Mouse (Mus musculus): Measurements from ENCODE around the gene Car9. TPM values are rescaled to one million over a fixed set of nuclear protein-coding genes. Genes with fewer than 3 reads are reported as not detected.

The Car9 gene
- polyA plus RNA-seq, 1 experiment from 2014 or later: 2.1 TPM

DNA sequence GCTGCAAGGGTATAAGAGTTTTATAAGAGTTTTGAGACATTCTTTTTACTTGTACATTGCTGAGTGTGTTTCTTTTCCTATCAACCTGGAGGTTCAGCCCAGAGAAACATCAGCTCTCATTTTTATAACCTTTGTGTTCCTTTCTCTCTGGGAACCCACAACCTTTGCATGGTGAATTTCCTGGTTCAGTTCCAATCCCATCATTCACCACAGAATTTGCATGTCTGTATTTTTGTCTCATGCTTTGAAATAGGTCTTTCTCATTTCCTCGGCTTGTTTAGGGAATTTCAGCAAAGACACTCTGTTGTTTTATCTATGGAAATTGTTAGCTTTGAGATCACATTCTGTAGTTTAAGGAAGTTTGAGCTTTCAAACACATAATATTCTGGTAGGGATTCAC is 33.1 kb upstream of the Car9 start:
- peaks cover 3% of the 10 kb centered on the region; the same call in 1 of the 2 replicates for H3K4me1 ChIP-seq (ENCODE audit: insufficient read depth, low read depth, low read length)
- WGBS: 53% methylated on average over 1 of the region's 1 CpGs
- H3K4me2 ChIP-seq (replicated peaks; ENCODE audit: low read depth, low read length): no peak overlapping the region
- TF ChIP-seq CTCF (IDR thresholded peaks at IDR 0.05) (no peak), EP300 (IDR thresholded peaks at IDR 0.05) (no peak)
- no peak for ATAC-seq
- no peak overlapping the region for H3K4me3 ChIP-seq (ENCODE audit: low read depth, low read length)
- no peak for DNase-seq (ENCODE audit: low spot score)
- no peaks in the 10 kb centered on the region for H3K27me3 ChIP-seq (replicated peaks; ENCODE audit: insufficient read depth, low read length)
- no peaks in the 10 kb centered on the region for H3K9me3 ChIP-seq (ENCODE audit: low read length)
- no peaks in the 10 kb centered on the region for H3K36me3 ChIP-seq (ENCODE audit: insufficient read depth, low read length)
- H3K27ac ChIP-seq (ENCODE audit: low read length): no peak overlapping the region
- H3K9ac ChIP-seq (replicated peaks; ENCODE audit: low read depth): no peak overlapping the region

DNA sequence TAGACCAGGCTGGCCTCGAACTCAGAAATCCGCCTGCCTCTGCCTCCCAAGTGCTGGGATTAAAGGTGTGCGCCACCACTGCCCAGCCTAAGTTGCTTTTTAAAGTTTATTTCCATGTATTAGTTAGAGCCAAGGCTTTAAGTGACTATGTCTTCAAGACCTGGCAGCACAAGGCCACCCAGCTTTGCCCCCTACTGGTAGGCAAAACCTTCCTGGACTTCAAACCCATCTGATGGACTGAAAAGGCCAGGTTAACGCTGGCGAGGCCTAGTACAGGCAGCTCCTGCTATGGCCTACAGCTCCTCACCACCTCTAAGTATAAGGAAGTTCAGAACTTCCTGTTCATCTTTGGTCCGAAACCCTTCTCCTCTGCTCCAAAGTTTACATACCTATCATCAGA is 30.2 kb upstream of the Car9 start:
- Histone ChIP-seq H3K4me2 (replicated peaks; ENCODE audit: low read depth, low read length) (no peak overlapping the region), H3K4me1 (ENCODE audit: insufficient read depth, low read depth, low read length) (peaks cover 3% of the 10 kb centered on the region; the same call in 1 of the 2 replicates), H3K27ac (ENCODE audit: low read length) (no peak overlapping the region), H3K9ac (replicated peaks; ENCODE audit: low read depth) (no peak overlapping the region), H3K4me3 (ENCODE audit: low read depth, low read length) (no peak overlapping the region), H3K36me3 (ENCODE audit: insufficient read depth, low read length) (no peaks in the 10 kb centered on the region), H3K27me3 (replicated peaks; ENCODE audit: insufficient read depth, low read length) (no peaks in the 10 kb centered on the region), H3K9me3 (ENCODE audit: low read length) (no peaks in the 10 kb centered on the region)
- TF ChIP-seq CTCF (IDR thresholded peaks at IDR 0.05) (peak; percentile 37), EP300 (IDR thresholded peaks at IDR 0.05) (no peak)
- no peak for DNase-seq (ENCODE audit: low spot score)
- ATAC-seq: no peak
- 84% methylated on average over 6 of the region's 6 CpGs for WGBS

DNA sequence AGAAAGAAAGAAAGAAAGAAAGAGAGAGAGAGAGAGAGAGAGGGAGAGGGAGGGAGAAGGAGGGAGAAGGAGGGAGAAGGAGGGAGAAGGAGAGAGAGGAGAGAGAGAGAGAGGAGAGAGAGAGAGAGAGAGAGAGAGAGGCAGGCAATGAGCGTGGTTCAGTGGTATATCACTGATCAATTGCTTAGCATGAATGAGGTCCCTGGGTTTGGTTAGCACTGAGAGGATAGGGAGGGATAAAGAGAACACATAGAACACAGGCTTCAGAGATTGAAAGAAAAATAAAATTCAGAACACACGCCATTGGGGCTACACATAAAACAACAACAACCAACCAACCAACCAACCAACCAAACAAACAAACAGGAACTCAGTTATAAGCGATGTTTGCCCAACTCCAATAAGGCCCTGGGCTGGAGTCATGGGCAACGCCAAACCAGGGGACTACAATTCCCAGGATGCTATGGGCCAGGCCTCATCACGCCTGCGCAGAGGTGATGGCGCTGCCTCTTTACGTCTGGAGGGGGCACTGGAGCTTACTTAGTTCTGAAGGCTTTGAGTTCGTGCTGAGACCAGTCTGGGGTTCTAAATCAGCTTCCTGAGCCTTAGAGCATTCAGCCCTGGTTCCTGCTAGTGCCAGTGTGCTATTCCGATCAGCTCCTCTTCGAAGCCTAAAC is 28.8 kb upstream of the Car9 start:
- Histone ChIP-seq H3K27ac (ENCODE audit: low read length) (peak overlapping the region; percentile 62), H3K36me3 (ENCODE audit: insufficient read depth, low read length) (no peaks in the 10 kb centered on the region), H3K4me1 (ENCODE audit: insufficient read depth, low read depth, low read length) (peaks cover 3% of the 10 kb centered on the region; the same call in 1 of the 2 replicates), H3K4me3 (ENCODE audit: low read depth, low read length) (peak overlapping the region; percentile 24; the same call in 1 of the 2 replicates), H3K27me3 (replicated peaks; ENCODE audit: insufficient read depth, low read length) (no peaks in the 10 kb centered on the region), H3K9ac (replicated peaks; ENCODE audit: low read depth) (no peak overlapping the region), H3K9me3 (ENCODE audit: low read length) (no peaks in the 10 kb centered on the region), H3K4me2 (replicated peaks; ENCODE audit: low read depth, low read length) (peak overlapping the region; percentile 52)
- TF ChIP-seq CTCF (IDR thresholded peaks at IDR 0.05) (peak; percentile 78), EP300 (IDR thresholded peaks at IDR 0.05) (no peak)
- ATAC-seq: peak; percentile 98
- DNase-seq (ENCODE audit: low spot score): peak; percentile 97
- 12% methylated on average over 11 of the region's 11 CpGs for WGBS

DNA sequence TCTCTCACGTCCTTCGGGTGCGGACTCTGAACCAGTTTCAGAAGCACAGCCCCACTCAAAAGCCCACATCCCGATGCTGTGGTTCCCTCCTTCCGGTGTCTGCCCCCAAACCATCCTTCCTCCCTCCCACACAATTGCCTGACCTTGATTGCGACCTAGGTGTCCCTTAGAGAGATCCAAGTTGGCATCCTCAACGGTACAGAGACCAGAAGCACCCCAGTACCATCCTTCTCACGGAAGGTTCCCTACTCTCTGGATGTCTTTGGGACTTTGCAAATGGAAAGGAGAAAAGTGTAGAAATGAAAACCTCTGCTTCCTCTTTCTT is 28.3 kb upstream of the Car9 start:
- DNase-seq (ENCODE audit: low spot score): no peak
- WGBS: 44% methylated on average over 8 of the region's 8 CpGs
- TF ChIP-seq CTCF (IDR thresholded peaks at IDR 0.05) (no peak), EP300 (IDR thresholded peaks at IDR 0.05) (no peak)
- H3K9me3 ChIP-seq (ENCODE audit: low read length): no peaks in the 10 kb centered on the region
- H3K4me1 ChIP-seq (ENCODE audit: insufficient read depth, low read depth, low read length): peaks cover 3% of the 10 kb centered on the region; the same call in 1 of the 2 replicates
- no peaks in the 10 kb centered on the region for H3K36me3 ChIP-seq (ENCODE audit: insufficient read depth, low read length)
- peak; percentile 3; the same call in 1 of the 2 replicates for ATAC-seq
- peak overlapping the region; percentile 24; the same call in 1 of the 2 replicates for H3K4me3 ChIP-seq (ENCODE audit: low read depth, low read length)
- no peaks in the 10 kb centered on the region for H3K27me3 ChIP-seq (replicated peaks; ENCODE audit: insufficient read depth, low read length)
- peak overlapping the region; percentile 62 for H3K27ac ChIP-seq (ENCODE audit: low read length)
- peak overlapping the region; percentile 52 for H3K4me2 ChIP-seq (replicated peaks; ENCODE audit: low read depth, low read length)
- H3K9ac ChIP-seq (replicated peaks; ENCODE audit: low read depth): no peak overlapping the region

DNA sequence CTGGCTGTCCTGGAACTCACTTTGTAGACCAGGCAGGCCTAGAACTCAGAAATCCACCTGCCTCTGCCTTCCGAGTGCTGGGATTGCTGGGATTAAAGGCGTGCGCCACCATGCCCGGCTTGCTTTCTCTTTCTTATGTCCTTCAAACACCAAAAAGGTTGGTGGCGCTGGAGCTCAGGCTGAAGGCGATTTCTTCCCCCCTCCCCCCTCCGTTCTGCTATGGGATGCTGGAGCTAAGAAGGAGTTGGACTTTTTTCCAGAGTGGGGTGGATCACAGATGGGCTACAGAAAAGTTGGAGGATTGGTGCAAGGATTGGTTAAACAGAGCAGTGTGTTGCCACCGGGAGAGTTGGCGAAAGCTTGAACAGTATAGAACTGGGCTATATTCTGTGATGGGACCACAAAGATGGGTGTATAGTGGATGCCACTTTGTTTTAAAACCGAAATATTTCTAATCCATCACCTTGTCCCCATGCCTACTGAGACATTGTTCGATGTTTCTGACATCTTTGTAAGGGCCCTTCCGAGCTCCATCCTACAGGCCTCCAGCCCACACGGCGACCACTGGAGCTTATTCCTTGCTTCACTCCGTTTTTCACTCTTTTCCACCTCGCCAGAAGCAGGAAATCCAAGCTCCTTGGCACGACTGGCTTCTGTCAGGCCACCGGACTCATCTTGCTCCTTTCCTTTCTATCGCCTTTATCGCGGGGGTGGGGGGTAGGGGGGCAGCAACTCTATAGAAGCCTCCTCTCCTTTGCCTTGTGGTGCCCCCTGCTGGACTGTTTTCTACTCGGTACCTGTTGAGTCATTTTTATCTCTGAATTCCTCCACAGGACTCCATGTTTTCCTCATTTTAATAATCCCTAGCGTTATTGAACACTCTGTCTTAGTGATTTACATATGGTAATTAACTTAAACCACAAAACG is 27.6 kb upstream of the Car9 start:
- H3K4me3 ChIP-seq (ENCODE audit: low read depth, low read length): no peak overlapping the region
- TF ChIP-seq EP300 (IDR thresholded peaks at IDR 0.05) (no peak), CTCF (IDR thresholded peaks at IDR 0.05) (peak; percentile 75)

DNA sequence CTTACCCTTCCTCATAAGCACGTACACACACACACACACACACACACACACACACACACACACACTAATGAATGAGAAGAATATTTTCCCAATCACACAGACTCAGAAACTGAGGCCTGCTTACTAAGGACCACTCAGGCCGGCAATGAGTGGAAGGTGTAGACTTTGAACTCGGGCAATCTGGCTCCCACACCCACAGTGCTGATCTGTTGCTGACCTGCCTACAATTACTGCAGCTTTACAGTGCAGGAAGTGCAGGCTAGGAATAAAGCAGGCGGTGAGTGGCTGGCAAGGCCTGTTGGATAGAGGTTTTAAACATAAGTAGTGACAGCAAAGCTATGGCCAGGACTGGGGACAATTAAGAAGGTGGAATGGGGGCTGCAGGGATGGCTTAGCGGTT is 25.8 kb upstream of the Car9 start:
- TF ChIP-seq EP300 (IDR thresholded peaks at IDR 0.05): no peak
- no peak for TF ChIP-seq CTCF (IDR thresholded peaks at IDR 0.05)
- no peak for DNase-seq (ENCODE audit: low spot score)

More for the DNA sequence above, 27.6 kb upstream of the Car9 start:
- no peak overlapping the region for H3K27ac ChIP-seq (ENCODE audit: low read length)
- H3K27me3 ChIP-seq (replicated peaks; ENCODE audit: insufficient read depth, low read length): no peaks in the 10 kb centered on the region
- H3K9ac ChIP-seq (replicated peaks; ENCODE audit: low read depth): no peak overlapping the region
- no peaks in the 10 kb centered on the region for H3K36me3 ChIP-seq (ENCODE audit: insufficient read depth, low read length)
- peaks cover 3% of the 10 kb centered on the region; the same call in 1 of the 2 replicates for H3K4me1 ChIP-seq (ENCODE audit: insufficient read depth, low read depth, low read length)
- 46% methylated on average over 24 of the region's 24 CpGs for WGBS
- peak overlapping the region; percentile 27; the same call in 1 of the 2 replicates for H3K4me2 ChIP-seq (replicated peaks; ENCODE audit: low read depth, low read length)
- no peaks in the 10 kb centered on the region for H3K9me3 ChIP-seq (ENCODE audit: low read length)
- ATAC-seq (peak; percentile 40), DNase-seq (ENCODE audit: low spot score) (peak; percentile 76)

More for the DNA sequence above, 25.8 kb upstream of the Car9 start:
- Histone ChIP-seq H3K4me1 (ENCODE audit: insufficient read depth, low read depth, low read length) (peaks cover 3% of the 10 kb centered on the region; the same call in 1 of the 2 replicates), H3K36me3 (ENCODE audit: insufficient read depth, low read length) (no peaks in the 10 kb centered on the region), H3K9ac (replicated peaks; ENCODE audit: low read depth) (no peak overlapping the region), H3K4me2 (replicated peaks; ENCODE audit: low read depth, low read length) (no peak overlapping the region), H3K4me3 (ENCODE audit: low read depth, low read length) (no peak overlapping the region), H3K27ac (ENCODE audit: low read length) (no peak overlapping the region), H3K27me3 (replicated peaks; ENCODE audit: insufficient read depth, low read length) (no peaks in the 10 kb centered on the region), H3K9me3 (ENCODE audit: low read length) (no peaks in the 10 kb centered on the region)
- WGBS: 81% methylated on average over 5 of the region's 5 CpGs
- no peak for ATAC-seq

Measured in lung, postnatal 0 days (tissue).